Mouse (Mus musculus) ES-Bruce4 (cell line): ENCODE data around the gene Atp1a2.

ENCODE experiments used
- CTCF ChIP-seq: IDR thresholded peaks from one replicate; pipeline ENCODE4 v1.8.1; 2011; ENCODE audit warnings: low read depth, low read length
- EP300 ChIP-seq: IDR thresholded peaks from 2 replicates; pipeline ENCODE4 v1.6.1; 2011; ENCODE audit warnings: low read depth, low read length; ENCODE audit not compliant: insufficient read depth
- POLR2A ChIP-seq: IDR thresholded peaks from one replicate; pipeline ENCODE4 v1.8.1; 2011; ENCODE audit warnings: low read length; ENCODE audit not compliant: insufficient read depth

DNA sequence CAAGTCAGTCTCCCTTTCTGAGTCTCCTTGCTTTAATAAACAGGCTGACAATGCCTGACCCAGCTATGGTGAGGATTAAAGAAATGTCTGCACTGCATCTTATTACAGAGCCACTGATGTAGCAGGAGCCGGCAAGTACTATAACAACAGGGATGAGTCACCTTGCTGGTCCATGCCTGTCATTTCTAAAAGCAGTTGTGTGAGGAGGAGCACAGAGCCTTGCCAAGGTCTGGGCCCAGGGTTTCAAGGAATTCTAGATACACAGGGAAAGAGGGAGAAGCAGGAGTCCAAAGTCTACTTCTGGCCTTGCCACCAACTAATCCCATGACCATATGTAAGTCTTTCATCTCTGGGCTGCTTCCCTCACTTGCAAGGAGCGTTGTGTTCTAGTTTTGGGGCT is 5.0 kb downstream of the Atp1a2 start:
- TF ChIP-seq EP300, result no peak
- no peak for TF ChIP-seq CTCF
- TF ChIP-seq POLR2A, result no peak
